Mouse (Mus musculus) midbrain, embryonic 13.5 days (tissue): ENCODE results near the gene Nps. TPM values are rescaled to one million over a fixed set of nuclear protein-coding genes. Genes with fewer than 3 reads are reported as not detected.
"Not testable (repeated sequence)": the region's sequence is repeated elsewhere in the genome, so short reads cannot be mapped to it uniquely, and the experiment has no call there.

ENCODE experiments used
- ATAC-seq: fragments of 200-750 bp; cut with Nextera tagmentation; 2 replicates; pipeline ENCODE4 v1.8.0; 2017; ENCODE audit warnings: mild to moderate bottlenecking, moderate TSS enrichment, moderate library complexity
- H3K27ac ChIP-seq: fragments of 300-500 bp; sonication (generic); 2 replicates; pipeline ENCODE4 v1.5.1; 2015; ENCODE audit warnings: inconsistent platforms, mild to moderate bottlenecking, moderate library complexity
- H3K27me3 ChIP-seq: fragments of 300-500 bp; sonication (generic); 2 replicates; pipeline ENCODE4 v1.6.1; 2015; ENCODE audit warnings: mild to moderate bottlenecking, inconsistent platforms
- H3K36me3 ChIP-seq: fragments of 300-500 bp; sonication (generic); 2 replicates; pipeline ENCODE4 v1.6.1; 2015; ENCODE audit warnings: mild to moderate bottlenecking, inconsistent platforms
- H3K4me1 ChIP-seq: fragments of 300-500 bp; sonication (generic); replicated peaks from 2 replicates; pipeline ENCODE4 v1.6.1; 2015; ENCODE audit warnings: inconsistent platforms
- H3K4me2 ChIP-seq: fragments of 300-500 bp; sonication (generic); replicated peaks from 2 replicates; pipeline ENCODE4 v1.6.1; 2015; ENCODE audit warnings: moderate library complexity, mild to moderate bottlenecking, inconsistent platforms
- H3K4me3 ChIP-seq: fragments of 300-500 bp; sonication (generic); replicated peaks from 2 replicates; pipeline ENCODE4 v1.5.1; 2015; ENCODE audit warnings: mild to moderate bottlenecking, inconsistent platforms
- H3K9ac ChIP-seq: fragments of 300-500 bp; sonication (generic); replicated peaks from 2 replicates; pipeline ENCODE4 v1.6.1; 2015; ENCODE audit warnings: mild to moderate bottlenecking, inconsistent platforms
- H3K9me3 ChIP-seq: fragments of 300-500 bp; sonication (generic); 2 replicates; pipeline ENCODE4 v1.6.1; 2016; ENCODE audit warnings: mild to moderate bottlenecking, inconsistent platforms
- WGBS: fragments of 180-500 bp; shearing (Covaris S2); methylation state at CpG from one replicate; pipeline ENCODE4 v1.1.7; 2015; 5-methylcytosine and 5-hydroxymethylcytosine counted together
- polyA plus RNA-seq: library from polyadenylated mRNA; unstranded; fragments of >200 nt; fragmentation: Nextera tagmentation; extraction: Ambion mirVana; gene quantifications from 2 replicates; pipeline ENCODE4 v1.2.1, GENCODE M21; 2015

Gene Nps
- not detected in 2 replicates for polyA plus RNA-seq

DNA sequence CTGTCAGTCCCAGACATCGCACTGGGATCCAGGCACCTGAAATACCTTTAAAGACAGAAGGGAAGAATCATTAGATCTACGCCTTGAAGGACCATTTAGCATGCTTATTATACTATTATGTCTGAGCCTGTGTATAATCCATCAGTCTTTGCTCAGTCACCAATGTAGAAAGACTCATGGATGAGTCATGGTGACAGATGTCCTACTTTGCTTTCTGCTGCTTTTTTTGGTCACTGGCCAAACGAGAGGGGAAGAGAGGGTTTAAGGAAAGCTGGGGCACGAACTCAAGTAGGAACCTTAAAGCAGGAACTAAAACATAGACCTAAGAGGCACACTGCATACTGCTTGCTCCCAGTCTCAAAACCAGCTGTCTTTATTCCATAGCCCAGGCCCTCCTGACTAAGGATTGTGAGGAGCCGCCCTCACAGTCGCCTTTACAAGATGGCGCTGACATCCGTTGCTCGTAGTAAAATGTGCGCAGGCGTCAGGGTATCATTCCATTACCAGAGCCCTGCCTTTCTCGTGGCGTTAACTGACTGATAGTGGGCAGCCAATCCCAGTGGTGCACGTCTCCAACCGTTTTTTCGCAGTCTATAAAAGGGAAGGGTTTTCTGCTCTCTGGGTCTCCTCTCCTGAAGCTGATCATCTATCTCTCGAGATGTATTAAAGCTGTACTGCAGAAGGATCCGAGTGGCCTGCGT is at the start of gene Nps:
Nps (plus strand) TSS at position 651 of the 701 bp plus-strand sequence.
- H3K4me2 ChIP-seq, H3K27me3 ChIP-seq, H3K9me3 ChIP-seq, H3K9ac ChIP-seq, H3K36me3 ChIP-seq, H3K27ac ChIP-seq, H3K4me1 ChIP-seq, H3K4me3 ChIP-seq, ATAC-seq: not testable (repeated sequence)
- WGBS: 91% methylated on average over 19 of the region's 19 CpGs

DNA sequence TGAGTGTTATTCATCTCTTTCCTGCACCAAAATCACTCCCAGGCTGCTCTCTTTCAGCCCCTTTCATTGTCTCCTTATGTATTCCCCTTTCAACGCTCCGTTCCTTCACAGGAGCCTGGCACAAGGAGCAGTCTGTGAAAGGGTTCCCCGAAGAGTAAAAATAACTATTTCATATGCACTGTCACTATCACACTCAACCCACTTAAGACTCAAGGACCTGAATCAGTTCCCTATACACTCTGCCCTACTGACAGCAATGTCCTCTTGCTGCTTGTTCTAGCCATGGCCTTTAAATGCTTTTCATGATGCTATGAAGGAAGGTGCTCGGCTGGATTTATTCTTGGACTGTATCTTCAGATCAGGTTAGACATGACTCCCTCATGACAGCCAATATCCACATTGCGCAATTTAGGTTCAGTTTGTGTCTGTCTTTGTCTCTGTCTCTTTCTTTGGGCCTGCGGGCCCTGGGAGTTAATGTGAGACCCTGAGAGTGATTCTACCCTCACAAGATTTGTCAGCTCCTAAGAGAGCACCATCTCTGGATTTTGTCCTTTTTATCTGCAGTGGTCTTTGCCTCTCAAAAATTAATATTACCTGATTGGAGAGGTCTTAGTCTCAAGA is 49.4 kb upstream of the Nps start:
- Histone ChIP-seq H3K27me3 (no peaks in the 10 kb centered on the region), H3K4me3 (no peak overlapping the region), H3K4me1 (no peaks in the 10 kb centered on the region), H3K4me2 (no peak overlapping the region), H3K36me3 (no peaks in the 10 kb centered on the region), H3K27ac (no peak overlapping the region), H3K9ac (no peak overlapping the region), H3K9me3 (no peaks in the 10 kb centered on the region)
- 81% methylated on average over 6 of the region's 6 CpGs for WGBS
- ATAC-seq: no peak

GRCm38 (mm10) chr7:135210296-135210695 is 48.2 kb upstream of the Nps start:
- no peaks in the 10 kb centered on the region for H3K27me3 ChIP-seq
- H3K9ac ChIP-seq: no peak overlapping the region
- no peak for ATAC-seq
- no peak overlapping the region for H3K4me2 ChIP-seq
- no peaks in the 10 kb centered on the region for H3K36me3 ChIP-seq
- H3K4me1 ChIP-seq: no peaks in the 10 kb centered on the region
- no peaks in the 10 kb centered on the region for H3K9me3 ChIP-seq
- no peak overlapping the region for H3K4me3 ChIP-seq
- H3K27ac ChIP-seq: no peak overlapping the region

- H3K27me3 ChIP-seq: no peaks in the 10 kb centered on the region
- ATAC-seq: no peak
- no peak overlapping the region for H3K27ac ChIP-seq
- H3K4me2 ChIP-seq: no peak overlapping the region
- no peaks in the 10 kb centered on the region for H3K36me3 ChIP-seq
- WGBS: 88% methylated on average over 2 of the region's 2 CpGs
- H3K9ac ChIP-seq: no peak overlapping the region
- H3K4me1 ChIP-seq: no peaks in the 10 kb centered on the region
- no peaks in the 10 kb centered on the region for H3K9me3 ChIP-seq
- no peak overlapping the region for H3K4me3 ChIP-seq
Measured at GRCm38 (mm10) chr7:135210831-135211230, 47.7 kb upstream of the Nps start.

DNA sequence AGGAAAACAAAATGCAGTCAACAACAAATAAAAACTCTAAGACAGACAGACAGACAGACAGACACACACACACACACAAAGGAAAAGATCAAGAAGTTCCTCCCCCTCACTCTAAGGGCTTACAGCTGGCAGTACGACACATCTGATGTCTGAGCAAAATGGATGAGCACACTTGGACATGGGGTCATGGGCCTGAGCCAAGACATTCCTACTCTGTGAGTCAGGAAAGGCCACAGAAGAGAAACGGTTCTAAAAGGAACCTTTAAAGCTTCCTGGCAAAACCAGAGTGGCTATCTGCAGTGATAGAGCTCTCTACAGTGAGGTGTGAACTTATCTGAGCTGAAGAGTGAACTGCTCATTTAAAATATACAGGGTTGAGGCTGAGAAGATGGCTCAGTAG is 46.0 kb upstream of the Nps start:
- Histone ChIP-seq H3K27ac (no peak overlapping the region), H3K9ac (no peak overlapping the region), H3K4me2 (no peak overlapping the region), H3K36me3 (no peaks in the 10 kb centered on the region), H3K9me3 (no peaks in the 10 kb centered on the region), H3K27me3 (no peaks in the 10 kb centered on the region), H3K4me3 (no peak overlapping the region), H3K4me1 (no peaks in the 10 kb centered on the region)
- 67% methylated on average over 2 of the region's 2 CpGs for WGBS
- no peak for ATAC-seq

- no peaks in the 10 kb centered on the region for H3K27me3 ChIP-seq
- WGBS: 89% methylated on average over 2 of the region's 2 CpGs
- no peaks in the 10 kb centered on the region for H3K4me1 ChIP-seq
- no peaks in the 10 kb centered on the region for H3K36me3 ChIP-seq
- no peak overlapping the region for H3K4me3 ChIP-seq
- no peak overlapping the region for H3K27ac ChIP-seq
- no peak for ATAC-seq
- no peaks in the 10 kb centered on the region for H3K9me3 ChIP-seq
- H3K4me2 ChIP-seq: no peak overlapping the region
- no peak overlapping the region for H3K9ac ChIP-seq
Measured at GRCm38 (mm10) chr7:135221475-135221874, 37.0 kb upstream of the Nps start.

- Histone ChIP-seq H3K4me1 (no peaks in the 10 kb centered on the region), H3K4me2 (no peak overlapping the region), H3K27ac (no peak overlapping the region), H3K4me3 (no peak overlapping the region), H3K36me3 (no peaks in the 10 kb centered on the region), H3K9me3 (no peaks in the 10 kb centered on the region), H3K27me3 (no peaks in the 10 kb centered on the region), H3K9ac (no peak overlapping the region)
- no peak for ATAC-seq
- WGBS: 87% methylated on average over 5 of the region's 5 CpGs
Measured at GRCm38 (mm10) chr7:135226021-135226420, 32.5 kb upstream of the Nps start.

GRCm38 (mm10) chr7:135237152-135237551 is 21.4 kb upstream of the Nps start:
- 62% methylated on average over 3 of the region's 3 CpGs for WGBS
- Histone ChIP-seq H3K27ac (no peak overlapping the region), H3K4me2 (no peak overlapping the region), H3K4me3 (no peak overlapping the region), H3K9ac (no peak overlapping the region), H3K27me3 (no peaks in the 10 kb centered on the region), H3K9me3 (no peaks in the 10 kb centered on the region), H3K4me1 (0 out of 2 replicates have a peak, but pooled peaks cover 3% of the 10 kb centered on the region), H3K36me3 (no peaks in the 10 kb centered on the region)
- no peak for ATAC-seq

- H3K4me2 ChIP-seq: no peak overlapping the region
- ATAC-seq: no peak
- no peaks in the 10 kb centered on the region for H3K9me3 ChIP-seq
- no peak overlapping the region for H3K4me3 ChIP-seq
- 0 out of 2 replicates have a peak, but pooled peaks cover 3% of the 10 kb centered on the region for H3K4me1 ChIP-seq
- H3K27ac ChIP-seq: no peak overlapping the region
- no peaks in the 10 kb centered on the region for H3K36me3 ChIP-seq
- H3K27me3 ChIP-seq: no peaks in the 10 kb centered on the region
- H3K9ac ChIP-seq: no peak overlapping the region
- 82% methylated on average over 4 of the region's 4 CpGs for WGBS
Measured at GRCm38 (mm10) chr7:135239441-135239840, 19.1 kb upstream of the Nps start.

DNA sequence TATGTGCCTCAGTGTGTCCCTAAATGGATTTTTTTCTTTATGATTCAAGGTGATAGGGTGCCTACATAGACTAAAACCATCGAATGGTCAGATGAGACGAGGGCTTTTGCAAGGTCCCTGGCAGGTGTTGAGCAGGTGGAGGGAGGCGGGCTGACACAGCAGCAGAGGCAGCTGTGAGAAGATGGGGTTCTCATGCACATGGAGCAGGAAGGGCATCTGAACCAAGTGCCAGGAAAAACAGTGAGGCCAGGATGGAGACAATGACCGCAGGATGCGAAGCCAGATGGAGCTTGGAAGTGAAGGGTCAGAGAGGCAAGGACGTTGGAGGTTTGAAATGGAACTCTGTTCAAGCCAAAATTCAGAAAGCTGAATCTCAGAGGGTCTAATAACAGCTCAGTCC is 18.5 kb upstream of the Nps start:
- Histone ChIP-seq H3K9me3 (no peaks in the 10 kb centered on the region), H3K27me3 (no peaks in the 10 kb centered on the region), H3K4me3 (no peak overlapping the region), H3K27ac (no peak overlapping the region), H3K4me2 (no peak overlapping the region), H3K9ac (no peak overlapping the region), H3K4me1 (0 out of 2 replicates have a peak, but pooled peaks cover 3% of the 10 kb centered on the region), H3K36me3 (no peaks in the 10 kb centered on the region)
- no peak for ATAC-seq
- WGBS: 94% methylated on average over 6 of the region's 6 CpGs

DNA sequence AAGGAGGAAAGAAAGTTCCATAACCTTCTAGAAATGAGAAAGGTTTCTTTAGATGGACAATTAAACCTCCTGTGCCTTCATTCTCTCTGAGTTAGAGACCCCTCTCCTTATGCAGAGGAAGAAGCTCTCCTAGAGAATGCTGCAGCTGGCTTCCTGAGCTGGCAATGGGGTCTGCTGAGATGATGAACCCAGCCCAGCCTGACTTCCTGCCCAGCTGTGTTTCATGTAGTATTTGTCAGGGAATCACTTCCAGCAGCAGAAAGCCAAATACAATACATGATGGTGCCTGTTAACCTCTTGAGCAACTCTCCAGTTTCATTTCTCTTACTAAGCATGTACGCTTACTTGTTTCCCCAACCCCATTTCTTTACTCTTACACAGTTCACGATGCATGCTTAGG is 17.9 kb upstream of the Nps start:
- H3K4me1 ChIP-seq: 0 out of 2 replicates have a peak, but pooled peaks cover 3% of the 10 kb centered on the region
- H3K4me3 ChIP-seq: no peak overlapping the region
- H3K36me3 ChIP-seq: no peaks in the 10 kb centered on the region
- no peaks in the 10 kb centered on the region for H3K9me3 ChIP-seq
- 93% methylated on average over 2 of the region's 2 CpGs for WGBS
- H3K9ac ChIP-seq: no peak overlapping the region
- no peaks in the 10 kb centered on the region for H3K27me3 ChIP-seq
- no peak overlapping the region for H3K27ac ChIP-seq
- no peak for ATAC-seq
- H3K4me2 ChIP-seq: no peak overlapping the region

DNA sequence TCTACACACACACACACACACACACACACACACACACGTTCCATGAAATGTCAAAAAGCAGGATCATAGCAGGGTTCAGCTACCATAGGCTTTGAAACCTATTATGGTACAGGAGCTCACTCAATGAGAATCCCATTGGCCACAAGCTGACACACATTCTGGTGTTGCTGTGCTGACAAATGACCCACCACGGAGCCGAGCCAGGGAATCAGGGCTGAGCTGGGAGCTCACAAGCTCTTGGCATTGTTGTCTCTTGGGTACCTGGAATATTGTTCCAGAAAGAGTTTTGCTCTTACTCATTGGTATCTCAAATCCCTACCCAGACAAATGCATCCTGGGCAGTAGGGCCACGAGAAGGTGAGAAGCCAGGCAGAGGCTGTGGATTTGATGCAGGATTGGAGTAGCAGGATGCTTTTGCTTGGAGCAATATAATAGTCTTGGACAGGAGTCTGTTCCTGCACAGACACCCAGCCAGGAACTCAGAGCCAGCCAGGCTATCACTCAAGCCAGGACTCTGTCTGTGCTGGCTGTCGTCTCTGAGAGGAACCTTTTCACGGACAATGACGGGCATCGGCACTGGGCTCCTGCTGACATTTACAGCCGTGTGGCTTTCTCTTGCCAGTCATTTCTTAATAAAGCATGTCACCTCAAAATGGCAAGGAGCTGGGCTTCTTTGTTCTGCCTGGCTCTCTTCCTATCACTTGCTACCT is 14.2 kb upstream of the Nps start:
- Histone ChIP-seq H3K36me3 (no peaks in the 10 kb centered on the region), H3K4me2 (no peak overlapping the region), H3K4me1 (no peaks in the 10 kb centered on the region), H3K27ac (no peak overlapping the region), H3K27me3 (no peaks in the 10 kb centered on the region), H3K9me3 (no peaks in the 10 kb centered on the region), H3K9ac (no peak overlapping the region), H3K4me3 (no peak overlapping the region)
- WGBS: 71% methylated on average over 9 of the region's 9 CpGs
- no peak for ATAC-seq
